Mouse (Mus musculus) spleen, adult 2 months (tissue): ENCODE data around the gene 4921511C20Rik. TPM values are rescaled to one million over a fixed set of nuclear protein-coding genes. Genes with fewer than 3 reads are reported as not detected.

Experiments
- DNase-seq, 2 experiments: peaks; one replicate each; pipeline versions ENCODE4 v3.0.0 to v3.0.0-alpha.2; 2012 to 2021; ENCODE audit warnings: low spot score in 2 of 2, low read depth in 1 of 2
- H3K27ac ChIP-seq: fragments of 200-500 bp; 2 replicates; pipeline ENCODE4 v1.5.1; 2012; ENCODE audit warnings: low read length, inconsistent platforms; ENCODE audit not compliant: insufficient read depth
- H3K27me3 ChIP-seq: fragments of 200-500 bp; 2 replicates; pipeline ENCODE4 v1.6.1; 2012; ENCODE audit warnings: mild to moderate bottlenecking, moderate library complexity, low read length, inconsistent platforms; ENCODE audit not compliant: control insufficient read depth, insufficient read depth
- H3K36me3 ChIP-seq: fragments of 200-500 bp; 2 replicates; pipeline ENCODE4 v1.6.1; 2012; ENCODE audit warnings: mild to moderate bottlenecking, low read length, inconsistent platforms; ENCODE audit not compliant: control insufficient read depth, insufficient read depth
- H3K4me1 ChIP-seq: fragments of 200-500 bp; 2 replicates; pipeline ENCODE4 v1.6.1; 2011; ENCODE audit warnings: inconsistent platforms; ENCODE audit not compliant: control insufficient read depth, insufficient read depth, insufficient read length
- H3K4me3 ChIP-seq: fragments of 200-500 bp; 2 replicates; pipeline ENCODE4 v1.5.1; 2011; ENCODE audit warnings: mild to moderate bottlenecking, inconsistent platforms; ENCODE audit not compliant: insufficient read depth, insufficient read length; ENCODE audit errors: extremely low read depth
- CTCF ChIP-seq: fragments of 200-500 bp; IDR thresholded peaks from 2 replicates; pipeline ENCODE4 v1.5.1; 2011; ENCODE audit warnings: mild to moderate bottlenecking, inconsistent platforms; ENCODE audit not compliant: insufficient read depth, insufficient read length, insufficient replicate concordance; ENCODE audit errors: extremely low read depth
- POLR2A ChIP-seq: fragments of 200-500 bp; IDR thresholded peaks from 2 replicates; pipeline ENCODE4 v1.6.1; 2011; ENCODE audit warnings: low read depth, low read length, inconsistent platforms
- WGBS: fragments of 180-500 bp; shearing (Covaris S2); methylation state at CpG from one replicate; pipeline ENCODE4 v1.1.7; 2018; 5-methylcytosine and 5-hydroxymethylcytosine counted together
- polyA plus RNA-seq: library from polyadenylated mRNA; depleted of rRNA; stranded (reverse); fragments of >200 nt; gene quantifications from 2 replicates; pipeline ENCODE4 v1.2.3, GENCODE M21; 2012; rRNA removed

4921511C20Rik gene
- polyA plus RNA-seq, result not detected in 2 replicates

DNA sequence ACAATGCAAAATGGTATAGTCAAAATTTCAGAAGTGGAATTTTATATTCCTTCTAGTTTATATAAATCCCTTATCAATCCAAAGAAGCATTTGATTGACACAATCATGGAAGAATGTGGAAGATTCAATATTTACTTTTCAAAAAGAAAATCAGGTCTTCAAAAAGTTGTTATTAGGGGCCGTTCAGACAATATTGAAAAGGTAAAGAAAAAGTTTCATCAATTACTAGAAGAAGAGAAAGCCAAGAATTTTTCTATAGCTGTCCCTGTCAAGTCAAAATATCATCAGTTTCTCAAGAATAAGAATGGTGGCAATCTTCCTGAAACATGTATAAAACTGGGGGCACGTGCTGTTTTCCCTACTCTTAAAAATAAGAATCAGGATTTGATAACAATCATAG is at the start of gene 4921511C20Rik:
Gene 4921511C20Rik (plus strand): TSS at position 301 of the 400 bp plus-strand sequence.
- Histone ChIP-seq H3K36me3 (no peaks in the 10 kb centered on the region), H3K27ac (no peak within 1 kb of the TSS), H3K27me3 (no peaks in the 10 kb centered on the region), H3K4me3 (no peak within 1 kb of the TSS), H3K4me1 (no peaks in the 10 kb centered on the region)
- no peak for DNase-seq
- WGBS, result 84% methylated on average over 2 of the region's 2 CpGs
- no peak for TF ChIP-seq POLR2A
- no peak for TF ChIP-seq CTCF
